Mouse (Mus musculus) yolk sac, embryonic 10.5 days (tissue): ENCODE data around the gene Rnf157.

Experiments used
- DNase-seq: peaks from one replicate; pipeline ENCODE4 v3.0.0-alpha.2; 2017; ENCODE audit warnings: low spot score

Rnf157 gene

GRCm38 (mm10) chr11:116337000-116337399 is 75.8 kb downstream of the Rnf157 start:
- no peak for DNase-seq

DNA sequence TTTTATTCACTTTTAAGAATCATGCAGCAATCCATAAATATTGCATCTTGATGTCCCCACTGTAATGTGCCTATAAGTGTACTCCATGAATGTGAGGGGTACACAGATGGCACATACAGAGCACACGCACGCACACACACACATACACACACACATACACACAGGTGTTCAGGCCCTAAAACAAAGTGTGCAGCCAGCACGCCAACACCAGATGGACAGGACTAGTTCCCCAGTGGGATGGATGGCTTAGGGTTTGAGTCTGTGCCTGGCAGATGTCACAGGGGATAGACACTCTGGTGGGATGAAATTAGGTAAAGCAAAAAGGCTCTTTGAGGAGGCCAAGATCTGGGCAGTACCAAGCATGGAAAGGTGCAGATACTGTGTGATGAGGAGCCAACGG is 76.4 kb downstream of the Rnf157 start:
- no peak for DNase-seq

DNA sequence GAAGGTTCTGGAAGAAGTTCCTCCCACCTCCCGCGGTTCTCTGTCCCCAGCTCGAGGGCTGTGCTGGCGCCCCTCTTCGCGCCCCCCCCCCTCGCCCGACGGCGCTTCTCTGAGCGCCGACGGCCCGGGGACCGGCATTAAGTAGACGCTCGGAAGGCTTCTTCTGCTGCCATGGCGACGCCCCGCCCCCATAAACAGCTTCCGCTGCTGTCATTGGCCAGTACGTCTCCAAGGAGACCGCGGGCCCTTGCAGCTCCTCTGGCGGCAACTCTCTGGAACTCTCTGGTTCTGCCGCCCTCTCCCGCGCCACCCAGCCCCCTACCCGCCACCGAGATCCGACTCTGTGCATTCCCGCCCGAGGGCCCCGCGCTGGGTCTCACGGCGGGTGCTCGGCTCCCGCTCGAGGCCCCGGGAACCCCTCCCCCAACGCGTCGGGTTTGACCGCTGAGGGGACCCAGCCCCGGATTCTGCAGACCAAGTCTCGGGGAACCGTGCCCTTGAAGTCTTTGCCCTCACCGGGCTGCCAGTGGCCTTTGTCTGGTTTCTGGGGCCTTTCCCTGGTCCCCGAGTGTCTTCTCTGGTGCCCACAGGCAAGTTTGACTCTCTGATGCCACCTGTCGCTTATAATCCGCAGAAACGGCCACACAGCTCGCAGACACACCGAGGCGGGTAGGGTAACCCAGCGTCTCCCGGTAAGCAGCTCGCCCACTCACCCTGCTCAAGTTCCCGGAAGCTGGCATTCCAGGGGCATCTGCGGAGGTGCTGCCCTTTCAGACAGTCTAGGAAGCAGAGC is 77.4 kb downstream of the Rnf157 start, which contains the start of gene Foxj1:
TSS of gene Foxj1 (minus strand) at position 156 of the 793 bp plus-strand sequence.
- DNase-seq, result peak; percentile 96

GRCm38 (mm10) chr11:116334417-116334782 is 78.4 kb downstream of the Rnf157 start:
- DNase-seq, result no peak

GRCm38 (mm10) chr11:116333526-116334416 is 79.1 kb downstream of the Rnf157 start:
- peak; percentile 82 for DNase-seq

DNA sequence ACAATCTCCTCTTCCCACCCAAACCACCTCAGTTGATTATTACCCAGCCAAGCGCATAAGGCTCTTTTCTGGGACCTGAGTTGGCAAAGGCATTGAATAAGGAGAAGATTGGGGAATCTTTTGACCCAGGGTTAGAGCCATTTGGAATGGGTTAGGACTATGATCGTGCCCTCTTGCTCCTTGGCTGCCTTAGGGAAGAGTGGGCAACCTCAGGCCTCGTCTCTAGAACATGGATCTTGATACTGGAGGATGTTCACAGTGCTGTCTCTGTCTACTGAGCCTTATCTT is 79.9 kb downstream of the Rnf157 start:
- no peak for DNase-seq

- DNase-seq, result peak; percentile 85
Measured at GRCm38 (mm10) chr11:116332232-116332982, 80.4 kb downstream of the Rnf157 start.

DNA sequence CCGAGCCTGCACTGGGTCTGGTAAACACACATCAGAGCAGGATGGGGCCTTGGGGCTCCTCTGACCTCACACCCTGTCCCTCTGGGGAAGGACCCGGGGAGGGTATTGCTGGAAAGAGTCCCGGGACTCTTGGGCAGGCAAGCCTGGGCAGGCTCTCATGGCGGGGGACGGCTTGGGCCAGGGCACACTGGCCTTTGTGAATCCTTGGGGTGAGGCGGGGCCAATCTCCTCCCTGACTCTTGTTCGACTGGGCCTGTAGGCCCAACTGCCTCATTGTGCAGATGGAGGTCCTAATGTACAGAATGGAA is 82.7 kb downstream of the Rnf157 start:
- no peak for DNase-seq

DNA sequence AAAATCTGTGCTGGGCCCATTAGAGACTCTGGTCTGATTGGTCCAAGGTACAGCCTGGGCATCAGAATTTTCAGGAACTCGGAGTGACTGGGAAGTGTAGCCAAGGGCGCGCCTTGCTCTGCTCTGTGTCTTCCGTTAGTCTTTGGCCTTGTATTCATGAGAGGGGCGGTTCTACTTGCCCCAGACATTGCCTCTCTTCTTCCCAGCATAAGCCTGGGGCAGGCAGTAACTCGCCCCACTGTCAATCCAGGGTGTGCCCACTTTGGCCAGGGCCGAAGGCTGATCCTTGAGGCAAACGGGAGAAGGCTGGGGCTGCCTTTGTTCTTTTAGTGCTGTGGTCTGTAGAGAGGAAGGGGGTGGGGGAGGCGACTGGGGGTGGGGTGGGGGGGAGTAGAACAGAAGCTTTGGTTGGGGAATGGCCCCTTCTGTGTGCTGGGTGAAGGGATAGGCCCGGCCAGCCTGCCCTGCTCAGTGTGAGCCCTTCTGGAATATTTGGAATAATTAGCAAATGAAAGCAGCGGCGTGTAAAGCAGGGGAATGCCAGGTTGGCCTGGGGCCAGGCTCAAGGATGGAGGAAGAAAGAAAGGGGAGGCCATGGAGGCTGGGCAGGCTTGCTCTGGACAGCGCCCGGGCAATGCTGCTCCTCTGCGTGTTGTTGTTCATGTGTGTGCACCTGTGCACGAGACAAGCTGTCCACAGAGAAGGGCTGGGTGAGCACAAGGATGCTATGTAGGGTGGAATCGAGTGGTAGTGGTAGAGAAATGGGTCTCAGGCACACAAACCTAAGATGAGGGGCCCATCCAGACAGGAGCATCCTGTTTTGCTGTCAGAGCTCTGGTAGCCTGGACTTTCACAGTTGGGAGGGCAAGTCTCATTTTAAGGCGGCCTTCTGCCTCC is 83.3 kb downstream of the Rnf157 start:
- no peak for DNase-seq

DNA sequence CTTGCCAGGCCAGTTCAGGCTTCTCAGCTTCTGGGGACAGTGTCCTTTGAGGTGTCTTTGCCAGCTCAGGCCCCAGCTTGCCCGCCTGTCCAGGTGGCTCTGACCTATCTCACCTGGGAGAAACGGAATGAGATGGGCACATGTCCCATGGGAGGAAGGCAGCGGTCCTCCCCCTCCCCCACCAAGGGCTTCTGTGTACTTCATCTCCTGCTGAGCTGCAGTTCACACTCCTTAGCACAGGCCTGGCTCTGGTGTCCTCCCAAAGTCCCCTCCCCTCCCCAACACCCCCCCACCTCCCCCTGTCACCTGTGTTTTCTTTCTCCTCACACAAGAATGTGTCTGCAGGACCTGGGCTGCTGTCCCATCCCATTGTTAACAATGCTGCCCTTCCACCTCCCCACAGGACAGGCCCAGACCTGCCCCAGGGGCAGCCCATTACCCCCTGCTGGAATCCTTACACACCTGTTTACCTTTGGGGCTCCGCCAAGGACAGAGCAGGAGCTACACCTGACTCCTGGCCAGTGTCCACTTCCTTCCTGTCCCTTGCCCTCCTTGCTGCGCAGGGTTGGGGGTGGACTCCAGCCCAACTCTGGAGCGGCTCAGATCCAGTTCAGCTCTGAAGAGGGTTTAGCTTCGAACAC is 85.7 kb downstream of the Rnf157 start:
- DNase-seq, result peak; percentile 68

- peak; percentile 71 for DNase-seq
Measured at GRCm38 (mm10) chr11:116318719-116319659, 93.8 kb downstream of the Rnf157 start.

DNA sequence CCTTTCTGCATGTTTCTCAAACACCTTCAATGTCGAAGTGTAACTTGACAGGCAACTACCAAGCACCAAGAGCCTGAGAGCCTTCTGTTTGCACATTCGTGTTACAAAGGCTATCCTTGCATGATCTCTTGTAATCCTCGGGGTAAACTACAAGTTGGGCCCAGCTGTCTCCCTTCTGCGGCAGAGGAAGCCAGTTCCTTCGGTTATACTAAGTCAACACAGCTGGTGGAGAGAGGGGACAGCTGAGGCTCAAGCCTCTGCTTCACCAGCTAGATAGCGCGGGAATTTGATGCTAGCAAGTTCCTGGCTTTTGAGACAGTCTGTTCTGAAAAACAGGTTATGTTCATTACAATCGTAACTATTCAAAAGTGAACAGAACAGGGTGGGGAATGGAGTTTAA is 100.5 kb downstream of the Rnf157 start:
- DNase-seq, result no peak

DNA sequence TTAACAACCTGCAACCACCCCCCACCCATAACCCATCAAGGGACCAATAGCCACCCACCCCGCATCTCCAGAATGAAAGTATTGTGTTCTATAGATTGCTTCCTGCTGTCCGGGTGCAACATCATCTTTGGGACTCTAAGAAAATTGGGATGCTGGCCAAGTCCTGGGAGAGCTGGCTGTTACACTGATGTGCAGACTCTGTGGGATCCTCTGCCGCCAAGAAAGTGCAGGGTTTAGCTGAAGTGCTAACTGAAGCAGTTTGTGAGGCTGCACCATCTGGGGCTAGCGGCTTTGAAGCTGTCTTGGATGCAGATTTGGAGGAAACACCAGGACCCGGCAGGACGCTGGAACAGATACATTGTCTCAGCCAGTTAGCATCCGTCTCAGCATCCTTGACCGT is 101.7 kb downstream of the Rnf157 start:
- no peak for DNase-seq

DNA sequence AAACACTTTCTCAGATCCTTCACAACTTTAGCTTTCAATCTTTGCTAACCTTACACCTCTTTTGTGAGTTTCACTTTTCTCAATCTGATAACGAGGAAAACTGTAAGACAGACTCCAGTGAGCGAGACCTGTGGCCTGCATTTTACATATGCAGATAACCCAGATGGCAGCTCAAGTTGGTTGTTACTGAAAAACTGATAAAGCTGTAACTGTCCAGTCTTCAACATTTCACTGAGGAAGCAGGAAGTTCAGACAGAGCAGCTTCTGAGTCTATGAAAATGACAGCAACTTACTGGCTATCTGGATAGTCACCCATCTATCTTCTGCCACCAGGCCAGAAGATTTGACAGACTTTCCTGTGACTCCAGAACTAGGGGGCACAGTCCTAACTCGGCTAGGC is 103.2 kb downstream of the Rnf157 start:
- DNase-seq, result no peak

DNA sequence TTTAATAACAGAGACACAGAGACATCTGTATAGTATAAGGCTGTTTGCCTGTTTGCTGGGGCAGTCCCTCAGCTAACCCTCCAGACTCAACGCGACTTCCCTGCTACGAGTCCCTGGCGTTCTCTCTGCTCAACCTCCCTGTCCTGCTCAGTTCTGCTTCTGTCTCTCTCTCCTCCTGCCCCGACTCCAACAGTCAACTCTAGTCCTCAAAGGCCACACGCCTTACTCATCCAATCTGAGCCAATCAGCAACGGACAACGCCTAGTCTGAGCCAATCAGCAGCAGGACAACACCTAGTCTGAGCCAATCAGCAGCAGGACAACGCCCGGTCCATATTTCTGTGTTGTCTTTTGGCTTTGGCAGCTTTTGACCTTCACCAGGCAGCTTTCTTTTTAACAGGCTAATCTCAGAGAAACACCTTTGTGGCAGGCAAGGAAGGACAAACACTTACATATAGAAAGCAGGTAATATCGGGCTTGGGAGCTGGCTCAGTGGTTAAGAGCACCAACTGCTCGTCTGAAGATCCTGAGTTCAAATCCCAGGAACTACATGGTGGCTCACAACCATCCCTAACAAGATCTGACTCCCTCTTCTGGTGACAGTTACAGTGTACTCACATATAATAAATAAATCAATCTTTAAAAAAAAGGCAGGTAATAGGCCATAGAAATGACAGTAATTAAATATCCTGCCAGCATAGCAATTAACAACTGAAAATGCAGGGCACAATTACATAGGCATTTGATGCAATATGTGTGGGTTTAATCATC is 104.9 kb downstream of the Rnf157 start:
- peak; percentile 74 for DNase-seq

- peak; percentile 15 for DNase-seq
Measured at GRCm38 (mm10) chr11:116307019-116307725, 105.7 kb downstream of the Rnf157 start, which contains the start of gene Exoc7. Gene Exoc7 (minus strand): TSS chr11:116307233.

DNA sequence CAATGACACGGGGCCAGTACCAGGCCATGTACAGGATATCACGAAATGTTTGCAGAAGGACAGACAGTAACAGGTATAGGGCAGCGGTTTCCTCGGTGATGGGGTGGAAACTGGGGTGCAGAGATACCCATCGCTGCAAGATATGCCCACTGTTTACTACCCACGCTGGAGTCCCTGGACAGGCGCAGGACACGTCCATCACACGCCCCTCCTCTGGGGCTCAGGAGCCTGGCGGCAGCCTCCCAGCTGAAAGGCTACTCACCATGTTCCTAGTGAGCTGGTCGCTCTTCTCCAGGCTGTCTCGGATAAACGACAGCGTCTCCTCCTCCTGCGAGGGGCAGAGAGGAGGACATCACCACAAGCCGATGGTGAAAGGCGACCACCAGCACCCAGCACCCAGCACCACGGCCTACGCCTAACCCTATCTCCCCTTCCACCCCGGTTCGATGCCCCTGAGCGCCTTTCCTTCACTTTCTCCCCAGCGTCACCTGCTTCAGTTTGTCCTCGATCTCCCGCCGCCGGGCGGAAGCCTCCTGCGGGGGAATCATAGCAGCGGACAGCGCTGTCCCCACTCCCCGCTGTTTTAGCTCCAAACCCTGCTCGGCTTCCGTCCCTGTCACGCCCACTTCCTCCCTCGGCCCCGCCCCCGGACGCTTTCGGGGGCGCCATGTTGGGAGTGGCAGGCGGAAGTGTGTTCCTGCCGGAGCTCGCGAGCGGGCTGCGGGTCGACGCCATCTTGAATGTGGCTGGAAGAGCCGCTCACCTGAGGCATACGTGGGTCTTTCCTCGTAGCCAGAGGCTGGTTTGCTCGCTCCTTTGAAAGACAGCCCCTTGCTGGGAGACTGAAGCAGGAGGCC is 106.5 kb downstream of the Rnf157 start:
- peak; percentile 98 for DNase-seq

GRCm38 (mm10) chr11:116305423-116305822 is 107.4 kb downstream of the Rnf157 start:
- no peak for DNase-seq
